Mouse (Mus musculus): ENCODE results near the gene Cntnap5c. TPM values are rescaled to one million over a fixed set of nuclear protein-coding genes. Genes with fewer than 3 reads are reported as not detected.
"Not testable (repeated sequence)": the region's sequence is repeated elsewhere in the genome, so short reads cannot be mapped to it uniquely, and the experiment has no call there.

Gene Cntnap5c
- polyA plus RNA-seq, 1 experiment, result not detected

DNA sequence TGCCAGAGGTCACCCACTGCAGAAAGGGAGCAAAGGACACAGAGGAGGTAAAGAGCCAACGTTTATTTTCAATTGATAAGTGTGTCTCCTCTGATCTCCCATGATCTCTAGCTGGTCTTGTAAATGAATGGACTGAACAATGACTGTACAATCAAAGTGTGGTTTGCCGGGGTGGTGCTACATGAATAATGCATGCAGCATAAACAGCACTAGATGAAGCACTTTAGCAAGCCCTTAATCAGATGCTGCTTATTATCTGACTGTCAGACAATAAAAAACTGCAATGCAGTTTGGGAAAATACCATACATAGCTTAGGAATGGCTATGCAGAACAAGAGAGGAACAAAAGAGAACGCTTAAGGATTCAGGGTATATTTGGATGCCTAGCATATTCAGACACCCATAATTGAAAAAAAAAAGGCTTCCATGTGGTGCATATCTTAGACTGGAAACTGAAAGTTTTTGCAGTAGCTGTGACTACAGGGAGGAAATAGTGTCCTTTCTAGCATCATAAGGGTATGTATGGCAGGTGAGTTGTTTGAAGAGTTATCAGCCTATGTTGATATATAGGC lies 30.1 kb downstream of the Cntnap5c start:
- no peak overlapping the region for H3K27ac ChIP-seq (ENCODE audit: control insufficient read depth, insufficient read depth, low read depth, low read length, poor library complexity)
- 64% methylated on average over 3 of the region's 3 CpGs for WGBS
- H3K4me1 ChIP-seq (ENCODE audit: control insufficient read depth, insufficient read depth, low read length), result no peaks in the 10 kb centered on the region
- no peak overlapping the region for H3K4me3 ChIP-seq (replicated peaks; ENCODE audit: control insufficient read depth, low read depth, low read length)
- TF ChIP-seq CTCF (IDR thresholded peaks at IDR 0.05; ENCODE audit: control insufficient read depth, insufficient read depth, low read length), result no peak
- TF ChIP-seq POLR2A (IDR thresholded peaks at IDR 0.05; ENCODE audit: borderline replicate concordance, control insufficient read depth, low read depth, low read length), result no peak

DNA sequence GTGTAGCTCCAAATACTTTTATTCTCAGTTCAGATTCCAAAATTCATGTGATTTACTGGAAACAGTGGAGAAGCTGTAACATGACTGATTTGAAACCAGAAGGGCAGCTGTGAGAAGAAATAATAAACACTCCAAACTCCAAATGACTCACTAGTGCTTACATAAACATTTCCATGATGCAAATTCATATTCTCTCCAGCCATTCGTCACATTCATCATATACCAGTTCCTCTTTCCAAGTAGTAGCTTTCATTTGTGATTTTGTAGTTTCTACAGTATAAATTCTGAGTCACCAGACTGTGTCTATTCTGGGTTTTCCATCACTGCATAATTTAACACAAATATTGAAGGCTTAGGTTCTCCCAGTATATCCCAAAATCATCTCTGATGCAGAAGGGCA lies 31.8 kb downstream of the Cntnap5c start:
- H3K4me1 ChIP-seq (ENCODE audit: control insufficient read depth, insufficient read depth, low read length), result no peaks in the 10 kb centered on the region
- TF ChIP-seq POLR2A (IDR thresholded peaks at IDR 0.05; ENCODE audit: borderline replicate concordance, control insufficient read depth, low read depth, low read length), result no peak
- no peak for TF ChIP-seq CTCF (IDR thresholded peaks at IDR 0.05; ENCODE audit: control insufficient read depth, insufficient read depth, low read length)
- no peak overlapping the region for H3K27ac ChIP-seq (ENCODE audit: control insufficient read depth, insufficient read depth, low read depth, low read length, poor library complexity)
- no peak overlapping the region for H3K4me3 ChIP-seq (replicated peaks; ENCODE audit: control insufficient read depth, low read depth, low read length)
- WGBS, result 46% methylated on average over 1 of the region's 1 CpGs

DNA sequence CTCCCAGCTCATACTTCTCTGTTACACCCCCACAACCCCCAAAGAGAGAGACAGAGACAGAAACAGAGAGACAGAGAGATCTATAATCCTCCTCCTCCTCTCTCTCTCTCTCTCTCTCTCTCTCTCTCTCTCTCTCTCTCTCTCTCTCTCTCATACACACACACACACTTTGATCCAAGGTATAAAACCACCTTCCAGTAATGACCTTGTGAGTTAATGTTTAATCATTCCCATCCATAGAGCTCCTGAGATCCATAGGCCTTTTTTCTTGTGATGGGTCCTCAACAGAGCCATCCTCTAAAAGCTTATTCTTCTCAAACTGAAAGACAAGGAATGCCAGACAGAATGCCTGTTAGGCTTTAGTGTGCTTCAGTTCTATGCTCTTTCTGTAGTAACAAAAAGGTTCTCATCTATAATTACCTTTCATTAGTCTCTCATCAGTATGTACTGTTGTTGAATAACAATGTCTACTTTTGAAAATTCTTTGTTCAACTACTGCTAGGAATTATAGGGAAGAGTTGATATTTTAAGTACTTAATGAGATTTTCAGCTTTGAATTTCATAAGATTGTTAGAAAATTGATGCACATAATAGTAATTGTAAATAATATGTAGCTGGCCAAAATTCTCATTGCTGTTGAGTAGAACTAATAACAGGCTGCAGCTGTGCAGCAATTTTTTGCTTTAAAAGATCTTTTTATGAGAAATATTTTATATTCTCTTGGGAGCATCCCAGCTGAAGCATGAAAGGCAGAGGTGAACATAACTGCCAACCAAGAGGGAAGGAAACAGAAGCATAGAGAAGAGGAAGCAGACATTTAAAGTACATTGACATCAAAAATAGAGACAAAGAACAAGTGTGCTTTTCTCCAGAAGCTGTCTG lies 68.0 kb downstream of the Cntnap5c start:
- Histone ChIP-seq H3K27ac (ENCODE audit: control insufficient read depth, insufficient read depth, low read depth, low read length, poor library complexity) (no peak overlapping the region), H3K4me1 (ENCODE audit: control insufficient read depth, insufficient read depth, low read length) (no peaks in the 10 kb centered on the region), H3K4me3 (replicated peaks; ENCODE audit: control insufficient read depth, low read depth, low read length) (no peak overlapping the region)
- no peak for TF ChIP-seq POLR2A (IDR thresholded peaks at IDR 0.05; ENCODE audit: borderline replicate concordance, control insufficient read depth, low read depth, low read length)
- no peak for TF ChIP-seq CTCF (IDR thresholded peaks at IDR 0.05; ENCODE audit: control insufficient read depth, insufficient read depth, low read length)

DNA sequence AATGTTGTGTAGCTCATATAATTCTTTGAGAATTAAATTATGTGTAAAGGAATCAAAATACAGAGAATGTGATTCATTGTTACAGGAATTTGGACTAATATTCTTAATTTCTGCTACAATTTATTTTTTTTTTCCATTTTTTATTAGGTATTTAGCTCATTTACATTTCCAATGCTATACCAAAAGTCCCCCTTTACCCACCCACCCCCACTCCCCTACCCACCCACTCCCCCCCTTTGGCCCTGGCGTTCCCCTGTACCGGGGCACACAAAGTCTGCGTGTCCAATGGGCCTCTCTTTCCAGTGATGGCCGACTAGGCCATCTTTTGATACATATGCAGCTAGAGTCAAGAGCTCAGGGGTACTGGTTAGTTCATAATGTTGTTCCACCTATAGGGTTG lies 86.4 kb downstream of the Cntnap5c start:
- not testable (repeated sequence) for H3K27ac ChIP-seq (ENCODE audit: control insufficient read depth, insufficient read depth, low read depth, low read length, poor library complexity); H3K4me1 ChIP-seq (ENCODE audit: control insufficient read depth, insufficient read depth, low read length); H3K4me3 ChIP-seq (replicated peaks; ENCODE audit: control insufficient read depth, low read depth, low read length)
- WGBS, result no CpG with 5 or more reads among the region's 4 CpGs

DNA sequence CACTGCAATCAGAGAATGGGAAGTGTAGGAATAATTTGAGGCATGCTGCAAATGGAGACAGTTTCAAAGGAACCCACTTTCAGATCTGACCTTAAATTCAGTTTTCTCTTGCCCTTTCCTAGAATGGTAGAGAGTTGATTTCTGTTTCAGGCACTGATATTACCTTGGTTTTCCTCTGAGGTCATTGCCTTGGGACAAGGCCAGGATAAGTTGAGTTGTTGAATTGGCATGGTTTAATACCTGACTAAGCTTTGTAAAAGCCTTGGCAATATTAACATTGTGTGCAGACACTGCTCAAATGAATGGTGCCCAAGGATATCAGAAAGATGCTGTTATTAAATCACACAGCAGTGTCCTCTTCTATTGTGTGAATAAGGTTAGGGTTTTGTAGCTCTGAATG lies 96.6 kb downstream of the Cntnap5c start:
- H3K4me1 ChIP-seq (ENCODE audit: control insufficient read depth, insufficient read depth, low read length), result no peaks in the 10 kb centered on the region
- no peak overlapping the region for H3K4me3 ChIP-seq (replicated peaks; ENCODE audit: control insufficient read depth, low read depth, low read length)
- H3K27ac ChIP-seq (ENCODE audit: control insufficient read depth, insufficient read depth, low read depth, low read length, poor library complexity), result no peak overlapping the region
- TF ChIP-seq POLR2A (IDR thresholded peaks at IDR 0.05; ENCODE audit: borderline replicate concordance, control insufficient read depth, low read depth, low read length) (no peak), CTCF (IDR thresholded peaks at IDR 0.05; ENCODE audit: control insufficient read depth, insufficient read depth, low read length) (no peak)

DNA sequence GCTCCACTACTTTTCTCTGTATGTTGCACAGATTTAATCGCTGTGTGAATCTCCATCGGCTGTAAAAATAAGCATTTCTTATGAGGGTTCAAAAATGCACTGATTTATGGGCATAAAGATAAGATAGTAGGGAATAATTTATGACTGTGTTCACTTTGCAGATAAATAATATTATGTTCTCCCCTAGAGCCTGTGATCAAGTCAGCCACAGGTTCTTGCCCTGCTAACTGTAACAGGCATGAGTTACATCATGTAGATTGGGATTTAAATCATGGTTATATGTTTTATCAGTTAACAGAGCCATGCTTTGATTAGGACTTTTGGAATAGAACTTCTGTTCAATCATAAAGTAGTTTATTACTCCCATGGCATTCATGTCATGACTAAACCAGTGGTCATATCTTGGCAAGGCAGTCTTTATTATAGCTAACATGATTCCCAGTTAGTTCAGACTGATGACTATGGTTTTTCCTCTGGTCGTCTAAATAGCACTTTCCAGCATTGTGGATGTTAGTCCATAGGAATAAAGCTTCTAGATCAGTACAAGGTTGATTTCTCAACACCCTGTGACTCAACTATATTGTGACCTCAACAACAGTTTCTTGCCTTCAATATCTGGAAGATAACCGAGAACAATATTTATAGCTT lies 118.5 kb downstream of the Cntnap5c start:
- H3K27ac ChIP-seq (ENCODE audit: control insufficient read depth, insufficient read depth, low read depth, low read length, poor library complexity), result no peak overlapping the region
- no peak for TF ChIP-seq POLR2A (IDR thresholded peaks at IDR 0.05; ENCODE audit: borderline replicate concordance, control insufficient read depth, low read depth, low read length)
- TF ChIP-seq CTCF (IDR thresholded peaks at IDR 0.05; ENCODE audit: control insufficient read depth, insufficient read depth, low read length), result no peak
- H3K4me3 ChIP-seq (replicated peaks; ENCODE audit: control insufficient read depth, low read depth, low read length), result no peak overlapping the region
- WGBS, result 72% methylated on average over 4 of the region's 4 CpGs
- H3K4me1 ChIP-seq (ENCODE audit: control insufficient read depth, insufficient read depth, low read length), result no peaks in the 10 kb centered on the region

DNA sequence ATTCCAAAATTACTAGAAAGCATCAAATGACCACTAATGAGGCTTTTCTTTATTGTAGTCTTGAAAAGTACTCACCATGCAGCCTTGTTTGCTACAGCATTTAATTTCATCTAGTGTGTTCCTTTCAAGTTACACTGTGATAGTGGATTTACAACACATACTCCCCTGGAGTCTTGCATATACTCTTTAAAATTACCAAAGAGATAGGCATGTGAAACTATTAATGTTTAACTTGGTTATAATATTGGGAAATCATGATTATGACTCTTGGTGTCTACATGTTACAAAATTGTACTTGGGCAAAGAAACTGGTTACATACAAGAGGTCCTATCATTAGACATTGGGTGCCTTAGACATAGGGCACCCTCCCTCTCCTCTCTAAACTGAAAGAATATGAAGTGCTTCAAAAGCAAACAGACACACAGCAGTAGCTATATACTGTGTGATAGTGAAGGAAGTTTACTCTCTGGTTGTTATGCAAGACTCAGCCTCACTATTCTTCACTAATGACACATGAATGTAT lies 142.5 kb downstream of the Cntnap5c start:
- H3K27ac ChIP-seq (ENCODE audit: control insufficient read depth, insufficient read depth, low read depth, low read length, poor library complexity), result no peak overlapping the region
- no peak for TF ChIP-seq CTCF (IDR thresholded peaks at IDR 0.05; ENCODE audit: control insufficient read depth, insufficient read depth, low read length)
- TF ChIP-seq POLR2A (IDR thresholded peaks at IDR 0.05; ENCODE audit: borderline replicate concordance, control insufficient read depth, low read depth, low read length), result no peak
- H3K4me1 ChIP-seq (ENCODE audit: control insufficient read depth, insufficient read depth, low read length), result no peaks in the 10 kb centered on the region
- no peak overlapping the region for H3K4me3 ChIP-seq (replicated peaks; ENCODE audit: control insufficient read depth, low read depth, low read length)

DNA sequence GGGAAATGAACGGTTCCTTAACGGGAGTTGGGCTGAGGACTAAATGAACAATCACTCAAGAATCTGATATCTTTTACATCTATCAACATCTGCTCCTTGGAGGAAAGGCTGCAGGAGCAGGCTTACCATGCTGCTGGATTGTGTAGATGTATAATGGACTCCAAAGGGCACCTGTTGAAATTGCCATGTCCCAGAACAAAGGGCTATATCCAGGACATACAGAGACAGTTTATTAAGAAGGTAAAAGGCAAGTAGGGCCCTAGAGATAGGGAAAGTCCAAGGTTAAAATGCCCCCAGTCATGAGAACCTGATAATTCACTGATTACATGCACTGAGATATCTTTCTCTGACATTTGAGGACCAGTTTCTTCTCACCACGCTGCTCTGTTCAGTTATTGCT lies 214.9 kb downstream of the Cntnap5c start:
- Histone ChIP-seq H3K4me3 (replicated peaks; ENCODE audit: control insufficient read depth, low read depth, low read length) (no peak overlapping the region), H3K27ac (ENCODE audit: control insufficient read depth, insufficient read depth, low read depth, low read length, poor library complexity) (no peak overlapping the region), H3K4me1 (ENCODE audit: control insufficient read depth, insufficient read depth, low read length) (no peaks in the 10 kb centered on the region)
- TF ChIP-seq POLR2A (IDR thresholded peaks at IDR 0.05; ENCODE audit: borderline replicate concordance, control insufficient read depth, low read depth, low read length) (no peak), CTCF (IDR thresholded peaks at IDR 0.05; ENCODE audit: control insufficient read depth, insufficient read depth, low read length) (no peak)
- WGBS, result 73% methylated on average over 3 of the region's 3 CpGs

All from bone marrow, adult 2 months (tissue).